Mouse (Mus musculus) naive thymus-derived CD4-positive, alpha-beta T cell, adult 2 months (primary cell): ENCODE results near the gene Psma7.

Experiments
- DNase-seq: peaks from one replicate; pipeline ENCODE4 v3.0.0-alpha.2; 2011; ENCODE audit warnings: low read depth

Psma7 gene

DNA sequence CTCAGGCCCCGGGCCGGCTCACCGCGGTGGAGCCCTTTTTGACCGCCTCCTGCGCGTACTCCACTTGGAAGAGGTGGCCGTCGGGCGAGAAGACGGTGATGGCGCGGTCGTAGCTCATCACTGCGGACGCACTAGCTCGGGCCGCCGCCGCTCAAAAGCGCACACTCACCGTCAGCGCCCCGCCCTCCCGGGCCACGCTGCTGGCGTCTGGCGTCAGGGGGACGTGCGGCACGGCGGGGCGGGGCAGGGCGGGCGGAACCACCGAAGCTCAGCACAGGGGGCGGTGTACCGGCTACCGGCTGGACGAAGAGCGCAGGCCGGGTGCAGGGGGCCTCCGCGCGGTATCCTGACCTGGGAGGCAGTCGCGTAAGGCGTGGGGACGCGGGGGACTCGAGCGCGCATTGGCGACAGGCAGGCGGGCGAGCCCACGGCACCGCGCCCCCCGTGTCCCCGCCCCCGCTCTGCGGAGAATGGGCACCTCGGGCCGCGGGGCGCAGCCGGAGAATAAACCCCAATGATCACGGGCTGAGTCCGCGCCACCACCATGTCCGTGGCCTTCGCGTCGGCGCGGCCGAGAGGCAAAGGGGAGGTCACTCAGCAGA, at the start of gene Psma7, which contains the start of gene Ss18l1:
Gene Psma7, minus strand, starts transcription at position 178 of the 602 bp plus-strand sequence.
Gene Ss18l1, plus strand, starts transcription at position 254 of the 602 bp plus-strand sequence.
- DNase-seq: peak; percentile 92

DNA sequence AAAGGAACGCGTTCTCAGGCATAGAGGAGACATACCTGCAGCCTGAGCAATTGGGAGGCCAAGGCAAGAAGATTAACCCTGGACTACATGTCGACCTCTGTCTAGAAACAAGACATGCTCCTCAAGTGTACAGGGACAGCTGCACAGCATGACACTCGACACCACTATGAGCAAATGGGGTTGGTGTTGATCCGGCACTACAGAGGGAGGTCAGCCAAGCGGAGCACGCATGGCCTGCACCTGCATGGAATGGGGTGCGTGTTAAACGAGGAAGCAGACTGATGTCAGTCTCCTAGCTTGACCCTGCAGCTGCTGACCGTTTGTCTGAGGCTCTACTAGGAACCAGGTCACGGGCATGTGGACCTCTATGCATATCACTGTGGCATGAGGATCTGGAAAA, 48.1 kb upstream of the Psma7 start:
- no peak for DNase-seq

DNA sequence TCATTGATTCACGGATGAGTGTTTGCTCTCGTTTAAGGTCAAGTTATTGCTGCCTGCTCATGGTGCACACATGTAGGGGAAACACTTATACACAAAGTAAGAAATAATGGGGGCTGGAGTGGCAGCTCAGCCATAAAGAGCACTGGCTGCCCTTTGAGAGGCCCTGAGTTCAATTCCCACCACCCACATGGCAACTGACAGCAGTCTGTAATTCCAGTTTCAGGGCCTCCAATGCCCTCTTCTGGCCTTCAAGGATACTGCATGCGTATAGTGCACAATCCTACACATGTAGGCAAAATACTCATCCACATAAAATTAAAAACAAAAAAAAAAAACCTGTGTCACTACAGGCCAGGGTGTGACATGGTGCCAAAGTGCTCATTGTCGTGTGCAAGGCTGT, 45.2 kb upstream of the Psma7 start:
- no peak for DNase-seq

DNA sequence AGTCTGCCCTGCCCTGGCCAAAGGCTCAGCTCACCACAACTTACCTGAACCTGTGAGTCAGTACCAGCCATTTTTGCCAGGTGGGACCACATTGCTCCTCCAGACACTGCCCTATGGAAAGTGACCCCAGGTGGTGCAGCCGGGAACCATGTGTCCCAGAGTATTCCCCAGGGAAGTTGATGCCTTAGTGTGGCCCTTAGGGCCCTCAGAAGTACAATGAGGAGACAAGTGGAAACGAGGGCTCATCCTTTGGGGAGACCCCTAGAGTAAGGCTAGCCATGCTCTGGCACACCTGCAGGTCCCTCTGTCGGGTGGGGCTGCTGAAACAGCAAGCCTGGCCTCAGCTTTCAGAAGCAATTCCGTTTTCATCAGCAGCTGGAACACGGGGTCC, 44.4 kb upstream of the Psma7 start:
- DNase-seq: no peak

DNA sequence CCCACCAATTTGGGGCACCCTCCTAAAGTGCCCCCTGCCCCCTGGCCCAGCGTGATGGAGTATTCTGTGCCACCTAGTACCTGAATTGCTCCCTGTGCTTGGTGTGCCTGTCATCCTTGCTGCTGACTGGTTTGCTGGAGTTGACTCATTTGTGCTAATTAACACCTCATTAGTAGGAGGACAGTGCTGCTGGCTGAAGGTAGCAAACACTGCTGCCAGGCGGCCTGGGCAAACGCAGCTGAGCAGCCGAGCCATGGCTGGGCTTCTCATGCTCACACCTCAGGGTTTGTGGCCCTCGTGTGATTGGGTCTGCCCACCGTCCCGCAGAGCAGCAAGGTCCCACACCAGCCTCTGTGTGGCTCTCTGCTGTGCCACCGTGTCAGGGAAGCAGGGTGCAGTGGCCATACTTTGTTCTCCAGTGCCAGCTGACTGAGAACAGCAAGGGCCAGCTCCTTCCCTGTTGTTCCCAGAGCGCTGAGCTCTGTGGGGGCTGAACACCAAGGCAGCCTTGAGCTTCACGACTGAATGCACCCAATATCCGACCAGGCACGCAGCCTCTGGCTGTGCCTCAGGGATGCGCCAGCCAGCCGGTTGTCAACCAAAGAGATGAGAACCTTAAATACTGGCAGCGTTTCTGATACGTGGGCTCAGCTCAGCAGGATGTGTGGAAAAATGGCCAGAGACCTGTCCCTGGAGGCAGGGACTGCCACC, 43.8 kb upstream of the Psma7 start:
- no peak for DNase-seq

DNA sequence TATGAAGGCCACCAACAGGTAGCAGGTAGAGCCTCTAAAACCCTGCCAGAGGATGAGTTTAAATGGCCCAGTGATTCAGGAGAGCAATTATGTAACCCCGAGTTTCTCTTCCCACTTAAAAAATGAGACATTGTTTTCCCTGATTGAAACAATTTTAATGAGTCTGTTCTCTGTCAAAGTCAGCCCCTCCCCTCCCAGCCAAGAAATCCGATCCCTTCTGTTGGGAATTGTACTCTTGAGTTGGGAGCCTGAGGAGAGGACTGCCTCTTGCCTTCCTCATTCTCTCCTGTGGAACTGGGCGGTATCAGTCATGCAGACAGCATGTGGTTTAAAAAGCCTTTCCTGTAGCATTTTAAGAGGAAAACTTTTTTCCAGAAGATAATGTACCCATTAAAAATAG, 42.3 kb upstream of the Psma7 start:
- no peak for DNase-seq

DNA sequence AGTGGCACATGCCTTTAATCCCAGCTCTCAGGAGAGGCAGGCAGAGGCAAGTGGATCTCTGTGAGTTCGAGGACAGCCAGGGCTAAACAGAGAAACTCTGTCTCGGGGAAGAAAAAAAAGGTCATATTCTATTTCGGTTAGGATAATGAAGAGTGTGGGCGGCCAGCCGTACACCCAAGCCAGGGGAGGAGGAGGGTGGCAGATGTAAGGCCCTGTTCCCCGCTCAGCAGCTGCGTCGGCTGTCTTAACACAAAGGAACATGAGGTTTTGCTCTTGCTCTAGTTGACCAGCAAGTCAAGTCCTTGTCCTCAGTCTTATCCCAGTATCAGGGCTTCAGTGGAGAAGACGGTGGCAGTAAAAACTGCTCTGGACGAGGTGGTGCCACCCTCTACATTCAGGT, 40.8 kb upstream of the Psma7 start:
- DNase-seq: no peak

DNA sequence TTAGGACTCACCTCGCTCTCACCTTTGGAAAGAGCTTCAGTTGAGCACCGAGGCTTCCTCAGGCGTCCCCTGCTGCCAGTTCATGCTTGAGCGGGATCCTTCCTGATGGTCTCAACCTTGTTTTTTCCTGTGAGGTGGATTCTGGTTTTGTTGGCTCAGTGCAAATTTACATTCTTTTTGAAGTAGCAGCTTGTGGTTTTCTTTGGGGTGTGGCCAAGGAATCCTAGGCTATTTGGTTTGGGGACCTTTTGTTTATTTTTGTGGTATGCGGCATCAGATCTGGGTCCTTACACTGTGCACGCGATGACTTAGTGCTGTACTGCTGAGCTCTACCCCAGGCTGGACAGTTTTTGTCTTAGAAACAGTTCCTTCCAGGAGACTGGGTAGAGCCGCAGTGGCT, 38.4 kb upstream of the Psma7 start:
- DNase-seq: no peak

DNA sequence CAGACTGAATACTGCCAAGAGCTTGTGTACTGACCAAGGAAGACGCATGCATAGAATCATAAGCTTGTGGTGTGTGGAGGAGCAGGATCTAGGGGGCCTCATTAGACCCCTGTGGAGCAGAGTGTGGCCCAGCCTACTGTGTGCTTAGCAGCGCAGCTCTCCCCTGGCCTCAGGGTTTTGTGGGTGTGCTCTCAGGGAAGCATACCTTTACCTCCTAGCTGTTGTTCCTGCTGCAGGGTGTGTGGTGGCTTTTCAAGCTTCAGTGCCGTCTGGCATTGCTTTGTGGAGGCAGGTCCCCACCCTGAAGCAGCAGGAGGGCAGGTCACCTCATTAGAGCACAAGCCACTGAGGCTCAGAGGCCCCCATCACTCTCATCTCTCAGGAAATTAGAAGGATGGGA, 35.4 kb upstream of the Psma7 start:
- DNase-seq: no peak

DNA sequence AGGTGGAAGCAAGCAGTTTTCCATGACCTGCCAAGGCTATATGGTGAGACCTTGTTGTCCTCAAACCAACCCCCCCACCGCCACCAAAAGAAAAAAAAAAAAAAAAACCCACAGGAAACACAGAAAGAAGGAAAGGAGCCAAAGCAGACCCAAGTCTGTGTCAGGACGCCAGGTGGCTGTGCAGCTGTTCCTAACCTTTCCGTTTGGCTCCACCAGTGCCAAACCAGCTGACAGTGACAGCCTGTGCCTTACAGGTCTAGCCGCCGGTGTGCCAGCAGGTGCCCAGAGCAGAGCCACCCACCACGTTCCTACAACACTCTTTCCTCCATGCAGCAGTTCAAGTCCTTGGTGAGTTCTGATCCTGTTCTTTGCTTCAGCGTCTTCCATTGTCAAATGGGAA, 30.7 kb upstream of the Psma7 start:
- no peak for DNase-seq

DNA sequence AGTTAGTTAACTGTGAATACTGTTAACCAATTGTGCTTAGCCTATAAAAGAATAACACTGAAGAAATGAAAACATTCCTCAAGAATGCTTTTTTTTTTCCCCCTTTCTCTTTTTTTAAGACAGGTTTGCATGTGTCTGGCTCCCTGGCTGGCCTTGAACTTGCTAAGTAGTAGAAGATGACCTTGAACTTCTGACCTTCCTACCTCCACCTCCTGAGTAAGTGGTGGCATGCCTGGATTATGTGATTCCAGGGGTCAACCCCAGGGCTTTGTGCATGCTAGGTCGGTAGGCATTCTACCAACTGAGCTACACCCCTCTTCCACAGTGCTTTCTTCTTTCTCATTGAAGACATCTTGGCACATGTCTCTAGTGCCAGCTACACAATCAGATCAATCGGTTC, 29.4 kb upstream of the Psma7 start:
- DNase-seq: peak; percentile 10

DNA sequence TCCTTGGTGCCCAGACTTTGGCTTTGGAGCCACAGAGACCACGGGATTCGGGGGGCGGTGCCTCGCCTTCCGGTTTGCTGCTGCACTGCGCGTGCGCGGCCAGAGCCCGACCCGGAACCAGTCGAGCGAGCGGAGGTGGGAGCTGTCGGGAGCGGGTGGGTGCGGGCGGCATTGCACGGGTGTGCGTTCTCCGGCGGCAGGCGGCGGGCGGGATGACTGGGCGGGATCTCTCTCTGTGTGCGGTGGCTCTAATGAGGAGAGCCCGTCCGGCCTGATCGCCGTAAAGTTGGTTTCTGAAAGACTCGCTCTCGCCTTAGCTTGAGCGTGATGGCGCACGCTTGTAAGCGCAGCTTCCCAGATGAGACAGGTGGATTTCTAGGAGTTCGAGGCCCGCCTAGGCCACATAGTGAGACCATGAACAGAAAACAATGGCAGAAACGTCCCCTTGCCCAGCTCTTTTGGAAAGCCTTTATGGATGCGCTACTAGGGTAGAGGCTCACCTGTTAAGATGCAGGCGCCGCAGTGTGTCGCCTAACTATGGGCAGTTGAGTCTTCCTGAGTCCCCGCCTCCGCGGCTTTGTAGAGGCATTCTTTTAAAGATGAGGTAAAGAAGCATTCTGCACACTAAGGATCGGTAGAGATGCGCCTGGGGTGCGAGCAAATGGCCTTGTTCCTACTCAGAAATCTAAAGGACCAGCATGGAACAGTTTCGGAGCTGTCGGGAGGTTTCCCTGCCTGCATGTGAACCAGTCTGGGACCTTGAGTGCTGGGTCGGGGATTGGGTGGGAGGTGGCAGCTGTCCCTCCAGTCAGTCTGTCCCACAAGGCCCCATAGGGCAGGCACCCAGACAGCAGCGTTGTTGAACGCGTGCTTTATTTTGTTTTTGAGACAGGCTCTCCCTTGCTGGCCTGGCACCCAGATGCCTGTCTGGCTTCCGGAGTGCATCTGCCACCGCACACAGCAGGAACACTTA, 28.5 kb upstream of the Psma7 start, which contains the start of gene Mtg2:
Gene Mtg2, plus strand, starts transcription at position 108 of the 973 bp plus-strand sequence.
- DNase-seq: peak; percentile 93

DNA sequence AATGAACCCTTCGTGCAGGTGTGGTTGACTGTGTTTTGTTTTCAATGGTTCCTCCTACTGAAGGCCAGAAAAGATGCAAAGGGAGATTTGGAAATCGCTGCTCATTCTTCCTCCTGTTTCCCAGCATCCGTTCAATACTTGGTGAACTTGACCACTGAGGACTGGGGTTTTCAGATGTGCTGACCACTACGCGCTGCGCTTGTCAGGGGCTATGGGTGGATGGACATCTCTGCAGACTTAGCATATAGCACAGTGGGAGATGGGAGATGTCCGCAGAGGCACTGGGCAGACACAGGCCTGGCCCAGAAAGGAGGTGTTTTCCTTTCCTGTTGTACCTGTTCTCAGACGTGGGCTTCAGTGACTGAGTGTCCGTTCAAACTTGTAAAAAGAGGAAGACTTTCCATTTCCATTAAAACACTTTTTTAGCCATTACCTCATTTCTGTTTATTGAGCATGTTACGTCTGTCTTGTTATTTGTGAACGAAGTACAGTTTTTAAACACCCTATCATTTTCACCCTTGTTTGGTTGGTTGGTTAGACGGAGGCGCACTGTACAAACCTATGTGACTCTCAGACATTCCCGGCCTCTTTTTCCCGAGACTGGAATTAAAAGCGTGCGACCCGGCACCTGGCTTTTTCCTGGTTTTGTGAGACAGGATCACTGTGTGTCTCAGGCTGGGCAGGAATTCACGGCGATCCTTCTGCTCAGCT, 27.7 kb upstream of the Psma7 start:
- no peak for DNase-seq

DNA sequence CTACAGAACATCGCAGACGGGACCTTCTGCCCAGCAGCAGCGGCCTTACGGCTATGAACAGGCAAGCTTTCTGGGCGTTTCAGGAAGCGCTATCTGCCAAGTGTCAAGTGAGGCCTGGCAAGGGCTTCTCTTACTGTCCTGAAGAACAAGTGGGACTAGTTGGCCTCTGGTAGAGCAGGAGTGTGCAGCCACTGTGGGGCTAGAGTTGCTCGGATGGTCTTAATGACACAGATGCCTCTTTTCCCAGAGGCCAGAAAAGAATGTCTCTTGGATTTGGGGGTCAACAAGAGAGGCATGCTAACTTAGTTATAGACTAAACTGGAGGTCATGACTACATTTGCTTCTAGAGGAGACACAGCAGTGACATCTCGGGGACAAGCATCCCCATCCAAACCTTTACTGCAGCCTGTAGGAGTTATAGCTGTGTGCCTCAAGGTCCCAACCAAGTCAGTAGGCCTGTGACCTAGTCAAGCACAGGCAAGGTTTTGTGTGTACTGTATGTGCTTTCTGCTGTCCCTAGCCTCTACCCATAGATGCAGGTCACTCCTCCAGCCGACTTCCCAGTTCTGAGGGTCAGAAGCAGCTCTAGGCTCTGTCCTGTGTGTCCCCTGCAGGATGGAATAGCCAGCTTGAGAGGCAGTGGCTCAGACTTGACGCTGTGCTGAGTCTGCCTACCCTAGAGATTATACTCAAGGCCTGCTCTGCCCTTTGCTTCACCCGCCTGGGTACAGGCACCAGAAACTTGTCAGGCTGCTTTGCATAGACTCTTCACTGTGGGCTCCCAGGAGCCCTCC, 21.3 kb upstream of the Psma7 start:
- no peak for DNase-seq

DNA sequence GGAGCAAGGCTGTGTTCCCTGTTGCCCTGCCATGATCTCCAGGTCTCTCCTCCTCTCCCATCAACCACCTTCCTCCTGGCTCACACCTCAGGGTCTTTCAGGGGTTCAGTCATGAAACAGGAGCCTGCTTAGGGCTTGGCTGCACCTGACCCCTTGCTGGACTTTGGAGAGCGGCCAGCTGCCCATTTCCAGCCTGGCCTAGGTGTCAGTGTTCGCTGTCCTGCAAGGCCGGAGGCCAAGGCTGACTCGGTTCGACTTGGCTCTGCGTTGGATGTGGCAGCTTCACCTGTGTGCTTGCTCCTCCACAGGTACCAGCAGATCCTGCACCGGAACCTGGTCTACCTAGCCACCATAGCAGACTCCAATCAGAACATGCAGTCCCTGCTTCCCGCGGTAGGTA, 10.8 kb upstream of the Psma7 start:
- DNase-seq: no peak

DNA sequence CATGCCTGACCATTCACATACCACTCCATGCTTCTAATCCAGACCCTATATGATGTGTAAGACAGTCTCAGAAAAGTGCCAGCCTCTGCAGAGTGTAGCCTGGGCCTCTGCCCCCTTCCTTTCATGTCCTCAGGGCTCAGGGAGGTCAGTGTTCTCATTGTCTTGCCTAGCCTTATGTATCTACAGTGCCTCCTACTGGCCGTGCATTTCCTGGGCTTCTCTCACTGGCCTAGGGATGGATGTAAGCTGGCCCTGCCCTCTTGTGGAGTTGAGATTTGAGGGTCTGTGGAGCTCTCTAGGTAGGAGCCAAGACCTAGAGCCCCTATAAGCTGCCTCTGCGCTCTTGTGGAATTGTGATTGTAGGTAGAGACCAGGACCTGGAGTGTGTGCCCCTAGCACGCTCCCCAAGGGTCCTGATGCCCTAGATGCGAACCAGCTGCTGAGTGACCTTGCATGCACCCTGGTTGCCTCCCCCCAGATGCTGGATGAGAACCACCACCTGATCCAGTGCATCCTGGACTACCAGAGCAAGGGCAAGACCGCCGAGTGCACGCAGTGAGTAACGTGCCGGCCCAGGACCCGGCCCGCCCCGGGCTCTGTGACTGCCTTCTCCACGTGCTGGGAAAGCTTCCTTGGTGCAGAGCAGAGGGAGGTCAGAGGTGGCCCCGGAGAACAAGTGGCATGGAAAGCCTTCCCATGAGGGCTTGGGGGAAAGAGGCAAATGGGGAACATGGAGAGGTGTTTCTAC, 9.9 kb upstream of the Psma7 start:
- peak; percentile 52 for DNase-seq

DNA sequence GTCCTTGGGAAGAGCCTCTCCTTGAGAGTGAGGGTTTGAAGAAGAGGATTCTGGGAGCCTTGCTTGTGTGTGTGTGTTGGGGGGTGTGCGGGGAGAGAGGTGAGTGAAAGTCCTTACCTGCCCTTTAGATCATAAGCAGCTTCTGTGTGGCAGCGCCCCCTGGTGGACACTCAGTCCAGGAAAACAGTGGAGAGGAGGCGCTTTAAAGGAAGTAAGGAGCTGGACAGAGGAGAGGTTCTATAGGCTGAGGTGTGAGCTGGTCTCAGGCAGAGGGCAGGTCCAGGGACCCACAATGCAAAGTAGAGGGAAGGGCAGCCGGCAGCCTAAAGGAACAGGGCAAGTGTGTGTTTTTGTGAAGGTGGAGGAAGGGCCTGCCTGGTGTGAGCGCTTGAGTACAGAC, 8.8 kb upstream of the Psma7 start:
- peak; percentile 89 for DNase-seq

DNA sequence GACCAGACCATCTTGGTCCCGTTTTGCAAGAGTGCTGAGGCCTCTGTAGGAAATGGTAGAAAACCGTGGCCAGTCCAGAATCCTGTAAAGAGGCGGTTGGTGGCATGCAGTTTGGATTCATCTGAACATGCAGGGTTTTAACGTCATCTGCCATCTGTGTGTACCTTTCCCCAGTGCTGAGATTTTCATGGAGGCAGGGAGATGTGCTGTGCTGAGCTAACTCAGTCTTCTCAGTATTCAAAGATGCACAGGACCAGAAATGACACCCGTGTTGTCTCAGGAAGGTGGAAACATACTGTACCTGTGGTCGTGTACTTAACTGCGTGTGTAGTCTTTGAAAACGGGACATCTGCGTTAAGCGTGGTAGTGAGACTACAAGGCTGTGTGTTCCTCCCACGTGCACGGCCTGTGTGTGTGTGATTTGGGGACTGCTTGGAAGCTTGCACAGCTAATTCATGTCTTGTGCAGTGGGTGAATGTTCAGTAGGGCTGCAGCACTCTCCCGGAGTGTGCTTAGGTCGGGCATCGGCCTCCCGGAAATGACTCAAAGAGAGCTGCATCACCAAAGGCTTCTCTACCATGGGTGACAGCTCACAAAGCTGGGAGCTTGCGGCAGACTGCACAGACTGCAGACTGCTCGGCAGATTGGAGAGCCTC, 5.9 kb upstream of the Psma7 start:
- no peak for DNase-seq

DNA sequence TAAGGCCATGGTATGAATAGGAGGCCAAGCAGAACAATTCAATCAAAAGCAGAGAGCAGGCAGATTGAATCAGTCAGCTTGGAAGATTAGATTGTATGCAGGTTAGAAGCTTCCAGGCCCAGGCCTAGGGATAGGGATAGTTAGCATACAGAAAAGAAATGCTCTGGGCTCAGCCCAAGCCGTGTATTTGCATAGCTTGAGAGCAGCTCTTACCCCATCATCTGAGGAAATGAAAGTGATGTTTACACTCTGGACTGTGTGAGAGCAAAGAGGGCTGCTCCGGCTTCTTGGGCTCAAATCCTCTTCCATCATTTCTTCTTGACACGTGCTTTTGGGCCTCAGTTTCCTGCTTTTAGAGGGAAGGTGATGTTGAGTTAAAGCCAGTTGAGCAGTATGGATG, 5.3 kb upstream of the Psma7 start:
- DNase-seq: no peak

DNA sequence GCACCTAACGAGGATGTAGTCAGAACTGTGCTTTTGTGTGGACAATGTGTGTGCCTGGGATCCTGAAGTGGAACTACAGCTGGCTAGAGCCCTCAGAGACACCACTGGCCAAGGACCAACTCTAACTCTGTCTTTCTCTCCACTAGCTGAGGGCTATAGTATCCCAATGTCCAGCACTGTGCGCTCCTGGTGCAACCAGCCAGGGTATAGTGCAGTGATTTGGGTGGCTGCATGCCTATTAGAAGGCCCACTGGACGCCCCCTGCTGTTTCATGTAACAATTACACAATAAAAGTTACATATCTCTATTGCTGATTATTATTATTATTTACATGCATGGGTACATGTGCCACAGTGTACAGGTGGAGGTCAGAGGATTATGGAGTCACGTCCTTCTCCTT, 3.0 kb upstream of the Psma7 start:
- DNase-seq: peak; percentile 83
